ENCODE assay signal across 8 mouse cellular contexts in the genomic region with DNA sequence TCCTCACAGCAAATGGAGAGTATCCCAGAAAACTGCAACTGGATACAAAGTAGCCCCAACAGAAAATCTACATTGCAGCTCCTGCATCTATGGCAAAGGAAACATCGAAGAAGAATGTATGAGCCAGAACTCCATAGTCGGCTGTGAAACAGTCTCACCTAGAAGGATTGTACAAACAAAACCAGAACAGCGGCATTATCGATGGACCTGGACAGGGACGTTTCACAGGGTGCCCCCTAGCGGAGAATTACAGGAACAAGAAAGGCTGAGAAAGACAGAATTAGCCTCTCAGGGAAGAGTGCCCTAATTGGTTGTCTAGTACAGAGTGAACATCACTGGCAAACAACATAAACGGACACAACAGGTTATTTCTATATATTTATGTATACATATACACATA. TPM values are rescaled to one million over a fixed set of nuclear protein-coding genes. Genes with fewer than 3 reads are reported as not detected.
A peak's percentile ranks its signal among the peaks of the same experiment; 100 is the strongest.
DNase-seq lines count a peak whose midpoint lies in the region; ATAC-seq and TF ChIP-seq lines count a peak whose summit lies in the region.

No protein-coding gene starts in this region.

- peak overlapping the region; percentile 34 for H3K4me3 ChIP-seq in embryonic facial prominence, embryonic 10.5 days
- peak overlapping the region; percentile 28; the same call in 1 of the 2 replicates for H3K4me3 ChIP-seq in heart, embryonic 12.5 days
- H3K4me3 ChIP-seq in liver, postnatal 0 days (ENCODE audit: low read depth, low read length): peak overlapping the region; percentile 11; the same call in 1 of the 2 replicates
- peak overlapping the region; percentile 5; the same call in 1 of the 2 replicates for H3K4me3 ChIP-seq in neural tube, embryonic 13.5 days

- H3K4me2 ChIP-seq in heart, embryonic 12.5 days: peak overlapping the region; percentile 58
- H3K4me2 ChIP-seq in liver, postnatal 0 days (ENCODE audit: low read depth, low read length): peak overlapping the region; percentile 67
- peak overlapping the region; percentile 46 for H3K4me2 ChIP-seq in neural tube, embryonic 13.5 days

- ATAC-seq in heart, embryonic 12.5 days (ENCODE audit: insufficient number of reproducible peaks, low FRiP score): 0 out of 2 replicates have a peak, but pooled peaks have one; percentile 53
- peak; percentile 74 for ATAC-seq in liver, postnatal 0 days
- ATAC-seq in neural tube, embryonic 13.5 days (ENCODE audit: low read depth): peak; percentile 71; the same call in 1 of the 2 replicates

- peaks cover 6% of the 10 kb centered on the region for H3K4me1 ChIP-seq in embryonic facial prominence, embryonic 10.5 days
- peaks cover 6% of the 10 kb centered on the region; the same call in 1 of the 2 replicates for H3K4me1 ChIP-seq in heart, embryonic 12.5 days (replicated peaks)
- no peaks in the 10 kb centered on the region; the same call in 1 of the 2 replicates for H3K4me1 ChIP-seq in liver, postnatal 0 days (ENCODE audit: insufficient read depth)
- peaks cover 5% of the 10 kb centered on the region; the same call in 1 of the 2 replicates for H3K4me1 ChIP-seq in neural tube, embryonic 13.5 days (replicated peaks)

- peak; percentile 63 to 76 for DNase-seq in CD8-positive naive resting alpha-beta T cell, adult 2 months (ENCODE audit: low read depth in 2 of 2, low spot score in 2 of 2)
- peak; percentile 70 for DNase-seq in adrenal gland, adult 2 months
- DNase-seq in embryonic facial prominence, embryonic 10.5 days (ENCODE audit: low spot score): peak; percentile 71
- peak; percentile 80 for DNase-seq in kidney, postnatal 10 days
- DNase-seq in liver, postnatal 0 days: peak; percentile 69
- DNase-seq in thymus, postnatal 36 days: peak; percentile 50 to 58

- H3K27ac ChIP-seq in embryonic facial prominence, embryonic 10.5 days (replicated peaks): no peak overlapping the region
- H3K27ac ChIP-seq in heart, embryonic 12.5 days (ENCODE audit: poor library complexity, severe bottlenecking): no peak overlapping the region
- H3K27ac ChIP-seq in liver, postnatal 0 days (ENCODE audit: low read depth): no peak overlapping the region
- H3K27ac ChIP-seq in neural tube, embryonic 13.5 days (replicated peaks): no peak overlapping the region

- WGBS in embryonic facial prominence, embryonic 10.5 days: 9% methylated on average over 7 of the region's 7 CpGs
- WGBS in heart, embryonic 12.5 days: 7% methylated on average over 7 of the region's 7 CpGs
- WGBS in liver, postnatal 0 days (ENCODE audit: insufficient replicate concordance): 2% methylated on average over 7 of the region's 7 CpGs
- WGBS in neural tube, embryonic 13.5 days: 8% methylated on average over 7 of the region's 7 CpGs

- peak; percentile 91 for TF ChIP-seq CTCF in liver, postnatal 0 days (IDR thresholded peaks at IDR 0.05; ENCODE audit: low read depth)

- H3K36me3 ChIP-seq in embryonic facial prominence, embryonic 10.5 days (replicated peaks): no peaks in the 10 kb centered on the region
- H3K36me3 ChIP-seq in heart, embryonic 12.5 days: no peaks in the 10 kb centered on the region
- no peaks in the 10 kb centered on the region for H3K36me3 ChIP-seq in liver, postnatal 0 days (replicated peaks; ENCODE audit: insufficient read depth, low read length)
- H3K36me3 ChIP-seq in neural tube, embryonic 13.5 days: no peaks in the 10 kb centered on the region

- H3K9me3 ChIP-seq in embryonic facial prominence, embryonic 10.5 days: no peaks in the 10 kb centered on the region
- H3K9me3 ChIP-seq in heart, embryonic 12.5 days (replicated peaks): no peaks in the 10 kb centered on the region
- no peaks in the 10 kb centered on the region for H3K9me3 ChIP-seq in liver, postnatal 0 days (ENCODE audit: low read length)
- no peaks in the 10 kb centered on the region for H3K9me3 ChIP-seq in neural tube, embryonic 13.5 days

- H3K9ac ChIP-seq in heart, embryonic 12.5 days: no peak overlapping the region
- H3K9ac ChIP-seq in liver, postnatal 0 days (replicated peaks): no peak overlapping the region
- H3K9ac ChIP-seq in neural tube, embryonic 13.5 days: 0 out of 2 replicates have a peak overlapping the region, but pooled peaks have one; percentile 6

- H3K27me3 ChIP-seq in embryonic facial prominence, embryonic 10.5 days (replicated peaks; ENCODE audit: low read depth, poor library complexity, severe bottlenecking): no peaks in the 10 kb centered on the region
- no peaks in the 10 kb centered on the region for H3K27me3 ChIP-seq in heart, embryonic 12.5 days (replicated peaks)
- no peaks in the 10 kb centered on the region for H3K27me3 ChIP-seq in liver, postnatal 0 days (ENCODE audit: insufficient read depth, low read length)
- H3K27me3 ChIP-seq in neural tube, embryonic 13.5 days: no peaks in the 10 kb centered on the region

- no peak for TF ChIP-seq EP300 in liver, postnatal 0 days (IDR thresholded peaks at IDR 0.05; ENCODE audit: low read depth)

RNA-seq across cellular contexts. Expression of gene Slc38a1, which starts 23.9 kb away (rescaled TPM):
- 10 to 100 TPM; 25.3 to 29.1 TPM for total RNA-seq in adrenal gland, adult 2 months (2021)
- polyA plus RNA-seq in adrenal gland, adult 2 months (2012; rRNA removed): 4.4 and 6.5 TPM in 2 replicates
- 120 and 124 TPM in 2 replicates for polyA plus RNA-seq in embryonic facial prominence, embryonic 10.5 days (2016; fragmentation: Nextera tagmentation; extraction: Ambion mirVana)
- polyA plus RNA-seq in heart, embryonic 12.5 days (2016; fragmentation: Nextera tagmentation; extraction: Ambion mirVana): 93.0 and 99.8 TPM in 2 replicates
- polyA plus RNA-seq in liver, postnatal 0 days (2015; fragmentation: Nextera tagmentation; extraction: Ambion mirVana): 8.4 and 11.3 TPM in 2 replicates
- polyA plus RNA-seq in neural tube, embryonic 13.5 days (2015; fragmentation: Nextera tagmentation; extraction: Ambion mirVana): 140 and 158 TPM in 2 replicates

RNA-seq across cellular contexts. Expression of gene Slc38a2, which starts 32.9 kb away (rescaled TPM):
- total RNA-seq in adrenal gland, adult 2 months (2021): 100 to 1,000 TPM; 113 to 208 TPM
- 20.4 and 30.4 TPM in 2 replicates for polyA plus RNA-seq in adrenal gland, adult 2 months (2012; rRNA removed)
- polyA plus RNA-seq in embryonic facial prominence, embryonic 10.5 days (2016; fragmentation: Nextera tagmentation; extraction: Ambion mirVana): 179 TPM in 2 replicates
- polyA plus RNA-seq in heart, embryonic 12.5 days (2016; fragmentation: Nextera tagmentation; extraction: Ambion mirVana): 154 and 161 TPM in 2 replicates
- 19.0 and 29.6 TPM in 2 replicates for polyA plus RNA-seq in liver, postnatal 0 days (2015; fragmentation: Nextera tagmentation; extraction: Ambion mirVana)
- polyA plus RNA-seq in neural tube, embryonic 13.5 days (2015; fragmentation: Nextera tagmentation; extraction: Ambion mirVana): 118 and 142 TPM in 2 replicates
